Mouse (Mus musculus) gastrocnemius, postnatal 14 days (tissue): Measurements from ENCODE around the gene Ttc21a. TPM values are rescaled to one million over a fixed set of nuclear protein-coding genes. Genes with fewer than 3 reads are reported as not detected.

Source experiments
- DNase-seq: peaks from one replicate; pipeline ENCODE4 v3.0.0; 2021; ENCODE audit warnings: mixed read lengths
- intact Hi-C: fragments of 180-260 bp; cut with DNase I; formaldehyde crosslinking; loops from one replicate; pipeline ENCODE4 v1.15.1; 2025; ENCODE audit warnings: low total_unique reads
- long read RNA-seq, 2 experiments: library from polyadenylated mRNA; stranded (forward); transcript quantifications; one replicate each; pipeline ENCODE4 v2.0.0; 2021
- total RNA-seq, 2 experiments: library from RNA; stranded (reverse); gene quantifications; 2 replicates each; pipeline ENCODE4 v1.2.3; 2021

The Ttc21a gene
- total RNA-seq = not detected
- long read RNA-seq, experiment 1 = 0 reads
- long read RNA-seq, experiment 2 = 0 reads

- peak; percentile 95 for DNase-seq
- intact Hi-C loops = no loop called here
These were observed at the start of gene Ttc21a, which contains the start of gene Gorasp1 for GRCm38 (mm10) chr9:119937005-119937773. Ttc21a (plus strand) TSS chr9:119937606. Gorasp1 (minus strand) TSS chr9:119937565.

- no peak for DNase-seq
- intact Hi-C loops = loop anchor here (10.0 kb wide), 1 partner anchor 94 kb away; no protein-coding TSS in a partner anchor
These were observed 48.6 kb upstream of the Ttc21a start for GRCm38 (mm10) chr9:119888843-119889246.

GRCm38 (mm10) chr9:119889446-119889845 lies 48.0 kb upstream of the Ttc21a start:
- DNase-seq = no peak
- intact Hi-C loops = loop anchor here (10.0 kb wide), 1 partner anchor 95 kb away; no protein-coding TSS in a partner anchor

GRCm38 (mm10) chr9:119890692-119891091 lies 46.7 kb upstream of the Ttc21a start:
- DNase-seq = no peak
- intact Hi-C loops = no loop called here

GRCm38 (mm10) chr9:119893881-119894280 lies 43.5 kb upstream of the Ttc21a start:
- no peak for DNase-seq
- intact Hi-C loops = no loop called here

GRCm38 (mm10) chr9:119894339-119895009 lies 42.9 kb upstream of the Ttc21a start, which contains the start of gene Wdr48:
Wdr48 (plus strand) TSS chr9:119894878.
- intact Hi-C loops = no loop called here
- peak; percentile 97 for DNase-seq

GRCm38 (mm10) chr9:119895040-119895721 lies 42.2 kb upstream of the Ttc21a start:
- intact Hi-C loops = no loop called here

GRCm38 (mm10) chr9:119899446-119899845 lies 38.0 kb upstream of the Ttc21a start:
- intact Hi-C loops = no loop called here
- no peak for DNase-seq

More at GRCm38 (mm10) chr9:119895040-119895721, 42.2 kb upstream of the Ttc21a start:
- peak; percentile 21 for DNase-seq

GRCm38 (mm10) chr9:119902410-119903151 lies 34.8 kb upstream of the Ttc21a start:
- intact Hi-C loops = no loop called here
- DNase-seq = no peak

GRCm38 (mm10) chr9:119908708-119909107 lies 28.7 kb upstream of the Ttc21a start:
- no peak for DNase-seq
- intact Hi-C loops = no loop called here

- no peak for DNase-seq
- intact Hi-C loops = no loop called here
These were observed 27.5 kb upstream of the Ttc21a start for GRCm38 (mm10) chr9:119909931-119910330.

GRCm38 (mm10) chr9:119913087-119913838 lies 24.1 kb upstream of the Ttc21a start:
- no peak for DNase-seq
- intact Hi-C loops = no loop called here

- intact Hi-C loops = no loop called here
- DNase-seq = no peak
These were observed 17.5 kb upstream of the Ttc21a start for GRCm38 (mm10) chr9:119919858-119920257.

- DNase-seq = no peak
- intact Hi-C loops = no loop called here
These were observed 13.9 kb upstream of the Ttc21a start for GRCm38 (mm10) chr9:119923462-119923861.

GRCm38 (mm10) chr9:119925120-119925657 lies 12.2 kb upstream of the Ttc21a start:
- intact Hi-C loops = no loop called here
- DNase-seq = no peak

- DNase-seq = no peak
- intact Hi-C loops = no loop called here
These were observed 11.7 kb upstream of the Ttc21a start for GRCm38 (mm10) chr9:119925729-119926128.

GRCm38 (mm10) chr9:119926497-119926896 lies 10.9 kb upstream of the Ttc21a start:
- intact Hi-C loops = no loop called here
- no peak for DNase-seq

- intact Hi-C loops = no loop called here
- DNase-seq = no peak
These were observed 5.0 kb upstream of the Ttc21a start for GRCm38 (mm10) chr9:119932358-119932757.
